Mouse (Mus musculus) MEL (cell line): Measurements from ENCODE around the gene Igf1r.

Source experiments
- CTCF ChIP-seq, 3 experiments: IDR thresholded peaks in 2 of 3; conservative IDR thresholded peaks in 1 of 3; 2 replicates each; pipeline ENCODE4 v1.5.1; 2011 to 2012; ENCODE audit warnings: low read length in 3 of 3, low read depth in 2 of 3, mild to moderate bottlenecking in 2 of 3, improper control_type of control experiment in 1 of 3, inconsistent platforms in 1 of 3, mixed read lengths in 1 of 3, moderate library complexity in 1 of 3; ENCODE audit not compliant: control insufficient read depth in 1 of 3, insufficient read depth in 1 of 3, poor library complexity in 1 of 3, severe bottlenecking in 1 of 3
- EP300 ChIP-seq, 2 experiments: IDR thresholded peaks; 2 replicates each; pipeline ENCODE4 v1.6.1; 2011; ENCODE audit warnings: improper control_type of control experiment in 2 of 2, low read length in 2 of 2, low read depth in 1 of 2, mild to moderate bottlenecking in 1 of 2
- POLR2A ChIP-seq, 2 experiments: IDR thresholded peaks; 2 replicates each; pipeline ENCODE4 v1.6.1; 2011 to 2012; ENCODE audit warnings: low read length in 2 of 2, mild to moderate bottlenecking in 2 of 2, control low read depth in 1 of 2, improper control_type of control experiment in 1 of 2, low read depth in 1 of 2, moderate library complexity in 1 of 2; ENCODE audit not compliant: control insufficient read depth in 1 of 2, insufficient read depth in 1 of 2, poor library complexity in 1 of 2

DNA sequence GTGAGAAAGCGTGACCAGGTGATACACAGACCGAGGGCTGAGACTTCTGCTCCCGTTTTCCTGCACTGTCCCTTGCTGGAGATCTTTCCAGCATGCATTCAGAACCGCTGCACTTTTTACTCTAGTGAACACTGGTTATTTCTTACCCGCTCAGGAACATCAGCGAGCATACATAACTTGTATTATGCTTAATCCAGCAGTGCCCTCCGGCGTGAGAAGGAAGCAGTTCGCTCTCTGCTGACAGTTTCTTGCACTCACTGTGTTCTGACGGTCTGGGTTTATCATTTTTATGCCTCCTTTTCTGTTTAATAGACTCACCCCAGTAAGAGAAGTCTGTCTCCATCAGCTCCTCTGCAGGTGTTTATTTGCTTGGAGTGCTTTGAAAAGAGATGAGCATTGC lies 183.4 kb downstream of the Igf1r start:
- TF ChIP-seq POLR2A (IDR thresholded peaks at IDR 0.05; ENCODE audit: control insufficient read depth in 1 of 2, insufficient read depth in 1 of 2, low read depth in 1 of 2, low read length in 2 of 2, poor library complexity in 1 of 2) = no peak
- no peak for TF ChIP-seq CTCF (IDR thresholded peaks at IDR 0.05 in 2 of 3, conservative IDR thresholded peaks at IDR 0.05 in 1 of 3; ENCODE audit: control insufficient read depth in 1 of 3, insufficient read depth in 1 of 3, low read depth in 2 of 3, low read length in 3 of 3, poor library complexity in 1 of 3, severe bottlenecking in 1 of 3)
- no peak for TF ChIP-seq EP300 (IDR thresholded peaks at IDR 0.05; ENCODE audit: low read depth in 1 of 2, low read length in 2 of 2)
